Mouse (Mus musculus) midbrain, embryonic 10.5 days (tissue): ENCODE results near the gene Pld4. TPM values are rescaled to one million over a fixed set of nuclear protein-coding genes. Genes with fewer than 3 reads are reported as not detected.
A peak's percentile ranks its signal among the peaks of the same experiment; 100 is the strongest.
"Not testable (repeated sequence)": the region's sequence is repeated elsewhere in the genome, so short reads cannot be mapped to it uniquely, and the experiment has no call there.

Source experiments
- DNase-seq: peaks from one replicate; pipeline ENCODE4 v3.0.0-alpha.2; 2017; ENCODE audit warnings: low spot score
- H3K27ac ChIP-seq: fragments of 300-500 bp; sonication (generic); replicated peaks from 2 replicates; pipeline ENCODE4 v1.5.1; 2016; ENCODE audit warnings: mild to moderate bottlenecking
- H3K27me3 ChIP-seq: fragments of 300-500 bp; sonication (generic); 2 replicates; pipeline ENCODE4 v1.6.1; 2016; ENCODE audit warnings: low read depth, mild to moderate bottlenecking; ENCODE audit not compliant: poor library complexity, severe bottlenecking
- H3K36me3 ChIP-seq: fragments of 300-500 bp; sonication (generic); 2 replicates; pipeline ENCODE4 v1.6.1; 2016; ENCODE audit warnings: mild to moderate bottlenecking, moderate library complexity
- H3K4me1 ChIP-seq: fragments of 300-500 bp; sonication (generic); 2 replicates; pipeline ENCODE4 v1.6.1; 2016
- H3K4me3 ChIP-seq: fragments of 300-500 bp; sonication (generic); 2 replicates; pipeline ENCODE4 v1.5.1; 2016; ENCODE audit warnings: mild to moderate bottlenecking, moderate library complexity
- H3K9me3 ChIP-seq: fragments of 300-500 bp; sonication (generic); replicated peaks from 2 replicates; pipeline ENCODE4 v1.6.1; 2016; ENCODE audit warnings: mild to moderate bottlenecking
- WGBS: fragments of 180-500 bp; shearing (Covaris S2); methylation state at CpG from one replicate; pipeline ENCODE4 v1.1.7; 2016; 5-methylcytosine and 5-hydroxymethylcytosine counted together
- microRNA-seq: library from miRNA; unstranded; fragments of <30 nt; microRNA quantifications from one replicate; pipeline ENCODE4, GENCODE M21; 2017
- polyA plus RNA-seq: library from polyadenylated mRNA; unstranded; fragments of >200 nt; fragmentation: Nextera tagmentation; extraction: Ambion mirVana; gene quantifications from 2 replicates; pipeline ENCODE4 v1.2.1, GENCODE M21; 2016

Gene Pld4
- polyA plus RNA-seq, 1 experiment from 2014 or later = 3.7 TPM

DNA sequence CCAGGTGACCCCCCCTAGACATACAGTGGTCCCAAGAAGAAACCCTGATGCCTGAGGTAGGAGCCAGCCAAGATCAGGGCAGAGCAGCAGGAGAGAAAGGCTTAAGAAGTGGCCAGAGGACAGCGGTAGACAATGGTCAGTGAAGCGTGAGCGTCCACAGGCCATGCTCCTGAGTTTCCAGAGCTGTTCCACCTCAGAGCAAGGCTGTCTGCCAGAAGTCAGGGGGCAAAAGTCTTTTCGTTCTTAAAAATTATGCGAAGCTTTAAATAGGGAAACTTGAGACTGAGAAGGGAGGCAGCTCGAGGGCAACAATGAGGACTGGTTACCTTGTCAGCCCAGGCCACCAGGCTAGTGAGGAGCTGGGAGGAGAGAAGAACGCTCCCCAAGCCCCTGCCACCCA, 52.9 kb downstream of the Pld4 start:
- Histone ChIP-seq H3K36me3 (peaks cover 69% of the 10 kb centered on the region), H3K4me3 (no peak overlapping the region), H3K9me3 (no peaks in the 10 kb centered on the region), H3K27me3 (peaks cover 4% of the 10 kb centered on the region; the same call in 1 of the 2 replicates), H3K4me1 (peaks cover 24% of the 10 kb centered on the region), H3K27ac (no peak overlapping the region)
- WGBS = 82% methylated on average over 7 of the region's 7 CpGs
- DNase-seq = no peak

GRCm38 (mm10) chr12:112814682-112815470, 54.4 kb downstream of the Pld4 start:
- H3K9me3 ChIP-seq = no peaks in the 10 kb centered on the region
- whole genome bisulfite sequencing = 81% methylated on average over 14 of the region's 14 CpGs
- DNase-seq = no peak
- peaks cover 84% of the 10 kb centered on the region for H3K36me3 ChIP-seq
- H3K27me3 ChIP-seq = peaks cover 4% of the 10 kb centered on the region; the same call in 1 of the 2 replicates
- no peak overlapping the region for H3K27ac ChIP-seq
- no peak overlapping the region for H3K4me3 ChIP-seq
- H3K4me1 ChIP-seq = peaks cover 9% of the 10 kb centered on the region

- H3K9me3 ChIP-seq = no peaks in the 10 kb centered on the region
- H3K4me3 ChIP-seq = no peak overlapping the region
- H3K27ac ChIP-seq = no peak overlapping the region
- peaks cover 4% of the 10 kb centered on the region for H3K4me1 ChIP-seq
- peak; percentile 56 for DNase-seq
- peaks cover 99% of the 10 kb centered on the region for H3K36me3 ChIP-seq
- H3K27me3 ChIP-seq = no peaks in the 10 kb centered on the region
- 65% methylated on average over 4 of the region's 4 CpGs for WGBS
Measured at GRCm38 (mm10) chr12:112816294-112816693, 55.8 kb downstream of the Pld4 start.

- DNase-seq, H3K27ac ChIP-seq, H3K9me3 ChIP-seq, H3K4me3 ChIP-seq, H3K4me1 ChIP-seq, H3K27me3 ChIP-seq: not testable (repeated sequence)
- peaks cover 99% of the 10 kb centered on the region for H3K36me3 ChIP-seq
- WGBS = 85% methylated on average over 7 of the region's 7 CpGs
Measured at GRCm38 (mm10) chr12:112816866-112817265, 56.4 kb downstream of the Pld4 start.

Small RNA genes lying within 50 kb of the gene (microRNA-seq; reads per million reads assigned to microRNA genes)
- gene Mir6940 = not detected

Other genes with a start within 250 kb of the Pld4 start
- gene Tmem179, start 243.9 kb upstream of the Pld4 start, polyA plus RNA-seq = 2.8 and 4.9 TPM in 2 replicates
- 1.7 and 1.8 TPM in 2 replicates for gene Inf2, start 171.9 kb upstream of the Pld4 start, polyA plus RNA-seq
- gene Adssl1, start 140.6 kb upstream of the Pld4 start, polyA plus RNA-seq = 2.9 and 3.4 TPM in 2 replicates
- 306 and 361 TPM in 2 replicates for gene Siva1, start 116.0 kb upstream of the Pld4 start, polyA plus RNA-seq
- gene Akt1, start 85.8 kb upstream of the Pld4 start, polyA plus RNA-seq = 44.5 and 46.2 TPM in 2 replicates
- 8.2 and 9.2 TPM in 2 replicates for gene Zbtb42, start 81.8 kb upstream of the Pld4 start, polyA plus RNA-seq
- gene Cep170b, start 40.2 kb upstream of the Pld4 start, polyA plus RNA-seq = 3.3 and 4.3 TPM in 2 replicates
- 0.06 and 0.11 TPM in 2 replicates for gene Ahnak2, start 42.0 kb downstream of the Pld4 start, polyA plus RNA-seq
- gene Clba1, start 48.3 kb downstream of the Pld4 start, polyA plus RNA-seq = 13.7 and 14.4 TPM in 2 replicates
- 178 and 181 TPM in 2 replicates for gene Cdca4, start 68.8 kb downstream of the Pld4 start, polyA plus RNA-seq
- not detected in 2 replicates for gene Gpr132, start 107.6 kb downstream of the Pld4 start, polyA plus RNA-seq
- 2.4 and 2.8 TPM in 2 replicates for gene Jag2, start 169.1 kb downstream of the Pld4 start, polyA plus RNA-seq
- gene Nudt14, start 181.5 kb downstream of the Pld4 start, polyA plus RNA-seq = 66.4 and 76.4 TPM in 2 replicates
- gene Btbd6, start 215.8 kb downstream of the Pld4 start, polyA plus RNA-seq = 20.5 and 22.7 TPM in 2 replicates
- 51.6 and 58.2 TPM in 2 replicates for gene Brf1, start 240.0 kb downstream of the Pld4 start, polyA plus RNA-seq